Mouse (Mus musculus): Measurements from ENCODE around the gene Pdk4. TPM values are rescaled to one million over a fixed set of nuclear protein-coding genes. Genes with fewer than 3 reads are reported as not detected.

The Pdk4 gene
- total RNA-seq, 1 experiment: 1.9 TPM

GRCm38 (mm10) chr6:5437757-5438156, 58.4 kb downstream of the Pdk4 start:
- no peaks in the 10 kb centered on the region for H3K9me3 ChIP-seq (ENCODE audit: control insufficient read depth, insufficient read depth, low read depth, low read length)
- no peak for DNase-seq (ENCODE audit: low read depth, low spot score)
- peaks cover 0 to 3% of the 10 kb centered on the region in 2 experiments; a peak in 1 of 4 replicates for H3K4me1 ChIP-seq (ENCODE audit: control insufficient read depth in 2 of 2, insufficient read depth in 2 of 2, low read length in 2 of 2, poor library complexity in 1 of 2)
- no peak overlapping the region for H3K9ac ChIP-seq (ENCODE audit: insufficient read depth, low read depth, low read length, poor library complexity, severe bottlenecking)
- in situ Hi-C loops (cut with MboI; ENCODE audit: low sequenced_read_pairs in 2 of 2, unreplicated experiment in 2 of 2): no loop called here
- H3K36me3 ChIP-seq (ENCODE audit: control insufficient read depth, insufficient read depth, low read length, poor library complexity, severe bottlenecking): no peaks in the 10 kb centered on the region
- no peak overlapping the region for H3K27ac ChIP-seq (ENCODE audit: insufficient read depth, low read depth, low read length, poor library complexity, severe bottlenecking)
- no peak overlapping the region for H3K4me3 ChIP-seq (ENCODE audit: insufficient read depth in 1 of 2, low read depth in 1 of 2, low read length in 2 of 2, poor library complexity in 1 of 2, severe bottlenecking in 1 of 2)
- TF ChIP-seq HCFC1 (IDR thresholded peaks at IDR 0.05; ENCODE audit: borderline replicate concordance, insufficient read depth, low read length) (no peak), CHD2 (IDR thresholded peaks at IDR 0.05; ENCODE audit: low read depth, low read length) (no peak)

GRCm38 (mm10) chr6:5433887-5434286, 62.2 kb downstream of the Pdk4 start:
- H3K27ac ChIP-seq (ENCODE audit: insufficient read depth, low read depth, low read length, poor library complexity, severe bottlenecking): no peak overlapping the region
- no peak overlapping the region for H3K9ac ChIP-seq (ENCODE audit: insufficient read depth, low read depth, low read length, poor library complexity, severe bottlenecking)
- in situ Hi-C loops (cut with MboI; ENCODE audit: low sequenced_read_pairs in 2 of 2, unreplicated experiment in 2 of 2): no loop called here
- no peaks in the 10 kb centered on the region for H3K36me3 ChIP-seq (ENCODE audit: control insufficient read depth, insufficient read depth, low read length, poor library complexity, severe bottlenecking)
- H3K4me3 ChIP-seq (ENCODE audit: insufficient read depth in 1 of 2, low read depth in 1 of 2, low read length in 2 of 2, poor library complexity in 1 of 2, severe bottlenecking in 1 of 2): no peak overlapping the region
- no peaks in the 10 kb centered on the region for H3K9me3 ChIP-seq (ENCODE audit: control insufficient read depth, insufficient read depth, low read depth, low read length)
- H3K4me1 ChIP-seq (ENCODE audit: control insufficient read depth in 2 of 2, insufficient read depth in 2 of 2, low read length in 2 of 2, poor library complexity in 1 of 2): no peaks in the 10 kb centered on the region
- DNase-seq (ENCODE audit: low read depth, low spot score): no peak
- no peak for TF ChIP-seq HCFC1 (IDR thresholded peaks at IDR 0.05; ENCODE audit: borderline replicate concordance, insufficient read depth, low read length)
- TF ChIP-seq MAFK (IDR thresholded peaks at IDR 0.05; ENCODE audit: insufficient read depth, low read depth, low read length): no peak
- no peak for TF ChIP-seq ZNF384 (IDR thresholded peaks at IDR 0.05; ENCODE audit: low read depth, low read length)
- no peak for TF ChIP-seq ZC3H11A (IDR thresholded peaks at IDR 0.05; ENCODE audit: borderline replicate concordance, low read depth, low read length)
- no peak for TF ChIP-seq CHD2 (IDR thresholded peaks at IDR 0.05; ENCODE audit: low read depth, low read length)

Other genes starting within 250 kb of the Pdk4 start
- 2.2 and 2.3 TPM in 2 replicates for gene Pon3, start 240.0 kb downstream of the Pdk4 start, total RNA-seq (2012; rRNA removed)
- 11.1 and 12.7 TPM in 2 replicates for gene Pon2, start 197.9 kb downstream of the Pdk4 start, total RNA-seq (2012; rRNA removed)
- gene Asb4, start 112.9 kb downstream of the Pdk4 start, total RNA-seq (2012; rRNA removed): 0.21 and 0.22 TPM in 2 replicates
- gene Dync1i1, start 229.3 kb upstream of the Pdk4 start, total RNA-seq (2012; rRNA removed): 0.53 and 0.71 TPM in 2 replicates